Mouse (Mus musculus) adrenal gland, postnatal 25 days (tissue): ENCODE data around the gene Rreb1. TPM values are rescaled to one million over a fixed set of nuclear protein-coding genes. Genes with fewer than 3 reads are reported as not detected.

Source experiments
- DNase-seq: peaks from one replicate; pipeline ENCODE4 v3.0.0; 2021; ENCODE audit warnings: mixed read lengths
- total RNA-seq: library from RNA; stranded (reverse); gene quantifications from 2 replicates; pipeline ENCODE4 v1.2.3, GENCODE M21; 2021

The Rreb1 gene
- total RNA-seq, 1 experiment from 2014 or later, result 87.2 TPM

DNA sequence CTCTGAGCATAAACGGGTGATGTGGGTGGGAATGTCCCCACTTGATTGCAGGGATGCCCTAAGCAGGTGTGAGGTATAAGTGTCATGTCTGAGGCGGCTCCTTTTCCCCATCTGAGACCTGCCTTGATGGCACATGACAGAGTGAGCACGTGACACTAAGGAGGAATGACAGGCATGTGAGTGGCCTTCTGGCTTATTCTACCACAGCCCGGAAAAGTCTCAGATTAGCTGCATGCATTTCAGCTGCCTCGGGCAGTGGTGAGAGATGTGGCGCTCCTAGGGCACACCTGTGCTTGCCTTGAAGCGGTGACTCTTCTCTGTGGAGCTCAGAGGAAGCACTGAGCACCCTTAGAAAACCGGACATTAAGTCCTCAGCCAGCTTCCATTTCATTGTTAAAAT lies 167.2 kb downstream of the Rreb1 start:
- DNase-seq, result no peak

DNA sequence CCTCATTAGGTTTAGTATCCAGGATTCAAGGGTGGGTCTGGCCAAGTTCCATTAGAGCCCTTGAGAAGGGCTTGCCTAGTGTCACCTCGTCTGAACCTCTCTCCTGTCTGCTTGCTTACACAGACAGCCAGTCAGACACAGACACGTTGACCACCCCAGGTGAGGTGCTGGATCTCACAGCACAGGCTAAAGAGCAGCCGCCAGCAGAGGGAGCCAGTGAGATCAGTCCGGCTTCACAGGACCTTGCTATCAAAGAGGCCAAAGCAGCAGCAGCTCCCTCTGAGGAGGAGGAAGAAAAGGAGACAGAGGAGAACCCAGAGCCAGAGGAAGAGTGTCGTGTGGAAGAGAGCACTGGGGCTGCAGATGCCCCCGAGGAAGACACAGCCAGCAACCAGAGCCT lies 168.5 kb downstream of the Rreb1 start:
- DNase-seq, result peak; percentile 83

DNA sequence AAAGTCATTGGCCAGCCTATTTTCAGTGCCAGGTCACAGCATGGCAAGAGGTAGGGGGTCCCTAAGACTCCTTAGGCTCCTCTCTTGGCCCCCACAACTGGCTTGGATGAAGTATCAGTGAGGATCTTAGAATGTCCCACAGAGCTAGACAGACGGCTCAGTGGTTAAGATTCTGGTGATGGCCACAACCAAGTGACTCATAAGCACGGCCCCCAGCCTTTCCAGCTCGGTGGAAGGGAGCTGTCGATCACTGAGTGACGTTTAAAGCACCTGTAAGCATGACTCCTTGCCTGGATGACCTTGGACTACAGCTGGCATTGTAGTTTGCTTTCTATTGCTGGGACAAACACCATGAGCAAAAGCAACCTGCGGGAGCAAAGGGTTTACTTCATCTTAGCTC lies 174.8 kb downstream of the Rreb1 start:
- DNase-seq, result no peak

DNA sequence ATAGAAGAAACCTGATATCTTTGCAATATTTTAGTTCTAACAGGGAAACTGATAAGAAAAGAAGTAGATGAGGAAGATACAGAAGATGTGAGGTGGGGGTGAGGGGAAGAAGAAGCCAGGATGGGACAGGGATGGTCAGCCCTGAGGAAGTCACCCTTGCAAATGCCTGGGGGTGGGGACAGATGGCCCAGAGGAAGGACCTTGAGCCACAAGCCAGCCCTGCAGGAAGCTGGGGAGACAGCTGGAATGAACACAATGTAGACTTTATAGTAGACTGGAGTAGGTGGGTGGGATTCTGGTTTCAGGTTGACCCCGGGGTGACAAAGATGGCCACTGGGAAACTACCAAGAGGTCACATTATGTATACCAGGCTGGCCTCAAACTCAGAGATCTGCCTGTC lies 176.1 kb downstream of the Rreb1 start:
- DNase-seq, result no peak

DNA sequence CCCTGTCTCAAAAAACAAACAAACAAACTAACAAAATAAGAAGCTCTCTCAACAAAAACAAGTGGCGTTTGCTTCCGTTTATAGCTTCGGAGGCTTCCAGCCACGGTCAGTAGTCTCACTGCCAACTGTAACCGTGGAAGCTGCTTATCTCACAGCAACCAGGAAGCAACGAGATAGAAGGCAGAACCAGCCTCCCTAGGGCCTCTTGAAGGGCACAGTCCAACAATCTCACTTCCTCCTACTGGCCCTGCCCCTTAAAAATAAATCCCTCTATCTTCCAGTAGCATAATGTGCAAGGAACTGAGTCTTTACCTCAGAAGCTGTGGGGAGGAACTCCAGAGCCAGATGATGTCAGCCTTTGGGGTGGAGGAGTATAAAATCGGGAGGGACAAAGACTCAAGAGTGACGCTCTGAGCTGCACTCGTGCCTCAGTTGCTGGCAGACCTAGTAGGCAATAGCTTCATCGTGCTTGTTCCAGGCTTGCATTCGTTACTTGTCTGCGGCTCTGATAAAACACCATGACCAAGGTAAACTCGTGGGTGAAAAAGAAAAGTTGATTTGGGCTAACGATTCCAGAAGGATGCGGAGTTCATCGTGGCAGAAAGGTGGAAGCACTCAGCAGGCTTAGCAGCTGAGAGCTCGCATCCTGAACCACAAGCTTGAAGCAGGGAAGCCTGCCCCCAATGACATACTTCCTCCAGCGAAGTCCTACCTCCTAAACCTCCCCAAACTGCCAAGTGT lies 180.5 kb downstream of the Rreb1 start:
- no peak for DNase-seq

DNA sequence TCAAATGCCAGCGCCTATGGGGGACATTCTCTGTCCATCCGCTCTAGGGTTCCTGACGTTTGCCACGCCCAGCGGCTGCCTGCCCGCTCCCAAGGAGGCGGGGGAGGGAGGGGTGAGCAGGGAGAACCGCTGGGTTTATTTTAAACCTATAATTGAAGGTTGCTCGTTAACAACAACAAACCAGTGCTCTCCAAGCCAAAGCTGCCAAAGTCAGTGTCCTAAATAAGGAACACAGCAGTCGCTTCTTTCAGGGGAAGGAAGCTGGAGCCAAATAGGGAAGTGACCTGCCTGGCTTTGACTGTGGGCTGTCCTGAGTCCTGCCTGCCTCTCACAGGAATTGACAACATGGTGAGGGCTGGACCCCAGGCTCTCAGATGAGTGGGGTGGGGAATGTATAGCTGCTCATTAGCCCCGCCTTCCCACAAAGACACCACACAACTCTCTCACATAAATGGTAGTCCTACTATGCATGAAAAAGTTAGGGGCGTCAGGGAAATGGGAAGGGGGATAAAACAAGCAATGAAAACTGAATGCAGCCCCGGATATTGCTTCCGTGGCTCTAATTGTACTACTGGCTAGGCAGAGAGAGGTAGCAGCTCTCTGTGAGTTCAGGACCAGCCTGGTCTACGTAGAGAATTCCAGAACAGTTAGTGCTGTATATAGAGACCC lies 181.2 kb downstream of the Rreb1 start:
- no peak for DNase-seq

DNA sequence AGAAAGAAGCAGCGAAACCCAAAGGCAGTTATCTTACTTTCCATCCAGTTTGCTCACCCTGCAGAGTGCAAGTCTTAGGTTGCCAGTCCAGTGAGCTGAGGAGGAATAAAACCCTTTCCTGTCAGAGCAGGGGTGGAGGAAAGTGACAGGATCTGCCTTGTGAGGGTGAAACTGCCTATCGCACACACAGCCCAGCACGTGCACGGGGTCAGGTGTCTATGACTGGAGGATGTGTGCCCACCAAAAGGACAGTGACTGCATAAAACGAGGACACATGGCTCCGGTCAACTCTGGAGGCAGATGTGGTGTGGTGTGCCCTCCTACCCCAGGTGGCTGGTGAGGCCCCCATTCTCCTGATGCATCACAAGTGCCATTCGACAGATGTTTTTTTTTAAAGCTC lies 181.7 kb downstream of the Rreb1 start:
- no peak for DNase-seq

DNA sequence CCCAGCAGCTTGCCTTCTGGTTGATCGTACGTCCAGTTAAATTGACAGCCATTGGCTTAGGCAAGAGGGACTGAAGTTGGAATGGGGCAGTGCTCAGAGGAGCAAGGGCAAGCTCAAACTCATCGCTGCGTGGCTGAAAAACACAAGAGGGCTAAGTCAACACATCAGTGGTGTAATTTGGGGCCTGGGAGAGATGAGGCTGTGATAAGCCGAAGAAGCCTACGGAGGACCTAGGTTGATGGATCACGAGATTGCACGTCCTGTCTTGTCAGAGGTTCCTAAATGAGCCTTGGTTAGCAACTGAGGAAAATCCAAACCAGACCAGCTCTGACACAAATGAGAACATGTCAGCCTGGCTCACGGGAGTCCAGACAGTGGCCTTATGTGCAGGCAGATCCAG lies 184.3 kb downstream of the Rreb1 start:
- DNase-seq, result no peak

DNA sequence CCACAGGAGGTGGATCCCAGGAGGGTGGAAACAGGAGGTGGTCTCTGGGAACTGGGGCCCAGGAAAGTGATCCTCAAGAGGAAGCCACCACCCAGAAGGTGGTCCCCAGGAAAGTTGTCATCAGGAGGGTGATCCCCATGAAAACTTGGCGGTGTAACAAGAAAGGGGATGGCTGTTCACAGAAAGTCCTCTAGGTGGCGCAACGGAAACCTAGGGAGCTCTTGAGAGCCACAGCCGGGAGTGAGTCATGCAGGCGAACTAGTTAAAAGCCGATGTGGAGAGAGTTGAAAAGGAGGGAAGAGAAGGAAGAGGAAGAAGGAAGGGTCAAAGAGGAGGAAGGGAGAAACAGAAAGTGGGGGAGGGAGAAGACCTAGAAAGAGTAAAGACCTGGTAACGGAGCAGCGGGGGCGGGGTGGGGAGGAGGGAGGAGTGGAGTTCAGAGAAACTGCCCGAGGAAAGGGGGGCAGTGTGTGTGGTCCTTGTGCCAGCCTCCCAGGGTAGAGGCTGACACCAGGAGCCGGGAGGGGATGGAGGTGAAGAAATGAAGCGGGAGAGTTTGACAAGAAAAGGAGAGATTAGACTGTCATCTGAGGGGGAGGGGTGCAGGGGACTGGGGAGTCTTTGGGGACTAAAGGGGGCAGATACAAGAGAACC lies 185.3 kb downstream of the Rreb1 start:
- DNase-seq, result peak; percentile 71

DNA sequence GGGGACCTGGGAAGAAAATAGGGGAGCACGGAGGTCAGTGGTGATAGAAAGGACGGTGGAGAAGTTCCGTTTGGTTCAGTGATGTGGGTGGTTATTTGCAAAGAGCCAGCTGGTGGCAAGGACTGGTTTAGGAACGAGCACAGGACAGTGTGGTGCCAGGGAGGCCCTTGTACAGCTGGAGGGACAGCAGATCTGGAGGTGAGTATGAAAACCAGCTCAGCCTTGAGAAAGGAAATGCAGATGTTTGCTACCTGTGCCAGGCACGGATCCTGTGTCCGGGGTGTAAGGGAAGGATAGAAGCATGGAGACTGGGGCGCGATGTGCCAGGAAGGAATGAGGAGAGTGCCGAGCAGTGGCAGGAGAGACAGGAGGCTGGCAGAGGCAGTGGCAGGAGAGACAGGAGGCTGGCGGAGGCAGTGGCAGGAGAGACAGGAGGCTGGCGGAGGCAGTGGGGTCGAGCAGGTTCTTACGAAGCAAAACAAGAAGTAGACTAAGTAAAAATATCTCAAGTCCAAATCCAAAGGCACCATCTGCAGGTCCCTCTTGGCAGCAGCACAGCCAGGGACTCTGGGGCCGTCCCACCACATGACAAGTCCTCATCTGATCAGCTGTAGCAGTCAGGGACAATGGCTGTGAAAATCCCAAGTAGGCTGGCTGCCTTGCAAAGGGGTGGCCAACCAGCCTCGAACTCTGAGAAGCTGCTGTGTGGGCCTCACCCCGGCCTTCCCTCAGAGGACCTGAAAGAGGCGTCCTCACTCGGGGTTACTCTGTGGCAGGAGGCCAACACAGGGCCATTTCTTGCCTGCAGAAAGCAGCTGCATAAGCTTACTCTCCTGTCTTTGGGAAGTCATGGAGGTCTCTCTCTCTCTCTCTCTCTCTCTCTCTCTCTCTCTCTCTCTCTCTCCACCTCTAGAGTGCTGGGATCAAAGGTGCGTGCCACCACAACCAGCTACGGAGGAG lies 186.2 kb downstream of the Rreb1 start:
- DNase-seq, result no peak

DNA sequence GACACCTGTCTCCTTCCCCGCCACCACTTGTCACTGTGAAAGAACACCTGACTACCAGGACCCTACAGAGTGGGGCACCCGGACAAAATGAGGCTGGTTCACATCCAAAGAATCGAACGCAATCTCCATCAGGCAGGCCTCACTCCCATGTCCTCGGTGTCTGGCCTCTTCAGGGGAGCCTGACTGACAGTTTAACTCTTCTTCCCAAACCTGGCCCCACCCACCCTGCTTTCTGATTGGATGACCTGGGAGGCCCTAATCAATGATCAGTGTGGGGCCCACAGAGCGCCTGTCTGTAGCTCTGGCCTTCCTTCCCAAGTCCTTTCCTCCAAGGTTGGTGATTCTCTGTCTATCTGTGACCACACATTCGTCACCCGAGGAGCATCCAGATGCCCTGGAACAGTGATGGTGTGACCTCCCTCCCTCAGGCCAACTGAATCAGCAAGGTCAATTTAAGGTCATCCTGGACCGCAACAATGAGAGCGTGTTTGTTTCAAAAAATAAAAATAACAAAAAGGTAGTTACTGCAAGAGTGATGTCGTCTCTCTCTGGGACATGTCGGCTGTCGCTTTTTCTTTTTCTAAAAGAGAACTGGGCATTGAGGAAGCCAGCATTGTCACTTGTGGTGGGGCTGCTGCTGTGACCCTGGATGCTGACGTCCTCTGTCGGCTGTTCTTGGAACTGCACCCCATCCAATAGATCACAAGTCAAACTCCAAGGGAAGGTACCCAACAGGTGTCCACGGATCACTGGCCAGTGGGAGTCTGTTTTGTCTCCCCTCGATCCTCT lies 187.1 kb downstream of the Rreb1 start:
- no peak for DNase-seq

DNA sequence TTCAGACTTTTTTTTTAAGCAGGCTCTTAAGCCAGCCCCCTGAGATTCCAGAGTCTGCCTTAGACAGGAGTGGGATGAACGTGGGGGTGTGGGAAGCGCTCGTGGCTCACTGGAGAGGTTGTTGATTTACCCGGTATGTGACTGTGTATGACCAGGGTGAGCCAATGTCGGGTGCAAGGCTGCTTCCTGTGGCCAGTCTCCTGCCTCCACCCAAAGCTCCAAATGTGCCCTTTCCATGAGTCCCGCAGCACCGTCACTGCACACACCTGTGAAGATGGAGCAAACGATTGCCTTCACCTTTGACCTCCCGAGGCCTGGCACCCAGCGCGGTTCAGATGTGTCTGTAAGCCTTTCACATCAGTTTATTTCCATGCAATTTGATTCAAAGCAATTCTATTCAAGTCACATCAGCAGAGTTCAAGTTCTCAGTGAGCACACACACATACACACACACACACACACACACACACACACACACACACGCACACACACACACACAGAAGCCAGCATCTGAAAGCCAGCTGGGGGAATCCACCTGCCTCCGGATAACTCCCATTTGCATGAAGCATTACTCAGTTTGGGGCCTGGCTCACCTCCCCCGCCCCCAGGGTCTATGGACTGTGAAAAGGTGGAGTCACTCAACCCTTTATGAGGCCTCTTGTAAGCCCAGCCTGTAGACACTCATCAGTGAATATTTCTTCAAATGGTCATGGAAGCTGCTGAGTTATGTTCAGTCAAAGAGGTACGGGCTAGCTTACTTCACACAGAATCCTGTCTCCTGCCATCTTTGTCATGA lies 188.3 kb downstream of the Rreb1 start:
- no peak for DNase-seq

DNA sequence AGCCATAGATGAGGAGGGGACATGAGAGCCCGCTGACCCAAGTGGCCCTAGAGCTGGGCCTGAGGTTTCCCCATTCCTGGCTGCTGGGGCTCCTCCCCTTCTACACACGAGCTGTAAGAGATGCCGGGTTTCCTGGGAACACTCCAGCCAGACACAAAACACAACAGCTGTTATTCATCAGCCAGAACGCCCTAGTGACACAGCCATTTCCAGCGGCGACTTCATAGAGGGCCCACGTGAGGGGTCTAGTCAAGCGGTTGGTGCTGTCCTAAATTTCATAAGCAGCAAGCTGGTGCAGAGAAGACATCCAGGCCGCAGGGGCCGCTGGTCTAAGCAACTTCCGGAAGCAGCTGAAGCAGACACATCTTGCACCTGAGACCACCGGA lies 188.8 kb downstream of the Rreb1 start:
- no peak for DNase-seq

DNA sequence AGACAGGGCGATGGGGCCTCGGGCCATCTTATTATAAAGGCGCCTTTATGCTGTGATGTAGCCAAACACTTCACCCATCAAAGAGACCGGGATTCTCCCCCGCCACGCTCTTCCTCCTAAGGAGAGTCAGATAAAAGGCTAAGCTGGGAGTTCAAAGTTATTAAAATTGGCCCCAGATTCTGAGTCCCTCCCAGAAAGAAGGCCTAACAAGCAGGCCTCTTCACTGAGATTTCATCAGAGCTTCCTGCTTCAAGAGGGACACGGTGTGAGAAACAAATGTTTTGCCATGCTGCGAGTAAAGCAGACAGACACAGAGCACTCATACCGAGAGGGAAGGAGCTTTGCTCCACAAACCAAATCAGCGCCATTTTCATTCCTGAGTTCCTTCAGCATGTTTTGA lies 189.4 kb downstream of the Rreb1 start:
- no peak for DNase-seq

DNA sequence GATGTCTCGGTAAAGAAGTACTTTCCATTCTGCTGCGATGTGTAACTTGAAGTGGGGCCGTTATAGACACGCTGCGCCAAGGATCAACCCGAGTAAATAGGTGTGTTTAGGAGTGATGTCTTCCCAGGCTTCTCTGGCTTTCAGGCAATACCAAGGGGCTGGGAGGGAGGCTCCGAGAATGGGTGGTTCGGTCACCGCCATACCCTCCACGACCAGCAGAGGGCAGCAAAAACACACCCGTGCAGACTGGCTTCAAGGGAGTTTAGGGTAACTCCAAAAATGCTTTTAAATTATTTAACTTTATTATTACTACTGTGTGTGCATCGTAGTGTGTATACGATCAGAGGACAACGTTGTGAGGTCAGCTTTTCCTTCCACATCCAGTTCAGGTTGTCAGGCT lies 191.1 kb downstream of the Rreb1 start:
- DNase-seq, result peak; percentile 86

DNA sequence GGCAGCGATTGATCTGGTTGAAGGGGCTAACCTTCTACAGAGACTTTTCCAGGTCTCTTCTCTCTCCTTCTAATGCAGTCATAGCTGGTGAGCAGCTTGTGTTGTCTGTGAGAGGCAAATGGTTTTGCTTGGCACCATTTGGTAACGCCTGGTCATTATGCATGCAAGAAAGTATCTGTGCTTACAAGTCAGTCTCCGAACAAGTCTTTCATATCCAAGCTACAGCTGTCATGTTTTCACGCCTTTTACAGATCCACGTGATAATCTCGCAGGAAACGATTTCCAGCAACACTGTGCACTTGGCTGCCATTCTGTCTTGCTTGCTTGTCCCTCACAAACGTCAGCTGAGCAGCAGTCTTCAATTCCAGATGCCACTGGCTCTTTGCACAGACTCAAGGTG lies 191.8 kb downstream of the Rreb1 start:
- no peak for DNase-seq

DNA sequence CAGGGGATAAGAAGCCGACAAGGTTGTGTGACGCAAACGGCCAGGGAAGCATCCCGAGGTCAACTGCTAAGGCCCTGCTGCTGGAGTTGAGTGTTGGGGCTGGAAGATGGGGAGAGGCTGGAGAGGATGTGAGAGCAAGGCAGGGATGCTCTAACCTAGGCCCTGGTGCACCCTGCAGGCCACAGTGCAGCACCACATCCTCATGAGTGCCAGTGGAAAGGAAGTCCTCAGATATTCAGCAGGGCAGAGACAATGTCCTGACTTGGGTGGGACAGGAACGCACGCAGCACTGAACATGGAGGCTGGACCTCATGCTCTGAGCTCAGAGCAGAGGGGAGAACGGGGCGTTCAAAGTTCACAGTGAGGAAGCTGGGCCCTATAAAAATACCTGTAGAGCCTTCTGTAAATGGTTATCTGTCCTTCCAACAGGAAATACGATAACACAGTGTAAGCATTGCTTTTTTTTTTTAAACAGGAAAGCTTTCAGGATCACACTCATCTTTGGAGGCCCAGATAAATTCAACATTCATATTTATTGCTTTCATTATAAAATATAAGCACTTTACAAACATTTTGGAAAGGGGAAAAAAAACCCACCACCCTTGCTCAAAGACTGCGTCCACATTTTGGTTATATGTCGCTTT lies 192.8 kb downstream of the Rreb1 start:
- no peak for DNase-seq

DNA sequence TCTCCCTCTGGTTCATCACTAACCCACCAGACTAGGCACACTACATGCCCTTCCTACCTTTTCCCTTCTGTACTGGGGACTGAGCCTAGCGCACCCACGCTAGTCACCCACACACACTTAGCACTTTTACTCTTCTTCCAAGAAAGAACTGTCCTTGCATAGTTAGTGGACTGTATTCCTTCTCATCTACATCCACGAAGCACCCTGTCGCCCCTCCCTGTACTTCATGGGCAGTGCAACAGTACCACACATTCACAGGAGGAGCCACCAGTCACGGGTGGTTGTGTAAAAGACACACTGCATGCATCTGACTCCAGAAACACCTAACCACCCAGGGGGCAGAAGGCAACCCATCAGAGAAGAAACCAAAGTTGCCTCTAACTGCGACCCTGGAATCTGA lies 195.8 kb downstream of the Rreb1 start:
- DNase-seq, result no peak

DNA sequence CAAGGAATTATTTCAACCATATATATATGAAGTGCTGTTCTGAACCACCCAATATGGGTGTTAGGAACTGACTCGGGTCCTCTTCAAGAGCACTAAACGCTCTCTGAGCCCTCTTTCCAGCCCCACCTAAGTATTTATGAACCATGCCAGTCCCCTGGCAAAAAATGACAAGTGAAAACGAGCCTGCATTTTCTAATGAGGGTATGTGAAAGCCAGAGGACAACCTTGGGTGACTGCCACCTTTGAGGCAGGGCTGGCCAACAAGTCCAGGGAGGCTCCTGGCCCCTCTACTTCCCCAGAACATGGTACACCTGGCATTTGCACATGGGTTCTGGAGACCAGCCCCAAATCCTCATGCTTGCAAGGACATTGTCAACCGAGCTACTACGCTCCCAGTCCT lies 196.5 kb downstream of the Rreb1 start:
- no peak for DNase-seq

DNA sequence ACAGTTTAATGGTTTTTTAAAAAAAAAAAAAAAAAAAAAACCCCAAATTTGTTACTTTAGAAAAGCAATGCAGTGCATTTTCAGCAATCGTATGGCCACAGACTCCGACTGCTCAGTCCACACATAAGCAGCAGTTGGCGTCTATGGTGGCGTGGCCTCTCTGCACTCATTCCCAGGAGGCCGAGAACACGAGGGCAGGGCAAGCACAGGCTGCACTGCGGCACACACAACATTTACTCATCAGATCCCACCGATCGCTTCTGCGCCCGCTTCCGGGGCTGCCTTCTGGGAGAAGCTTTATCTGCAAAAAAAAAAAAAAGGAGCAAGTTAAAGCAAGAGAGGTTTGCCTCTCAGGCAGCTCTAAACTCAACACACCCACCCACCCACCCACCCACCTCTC lies 201.3 kb downstream of the Rreb1 start:
- DNase-seq, result no peak
